Mouse (Mus musculus): ENCODE measurements around the gene March4. TPM values are rescaled to one million over a fixed set of nuclear protein-coding genes. Genes with fewer than 3 reads are reported as not detected.

March4 gene
- polyA plus RNA-seq, 1 experiment, result 0.33 TPM

- no peaks in the 10 kb centered on the region for H3K36me3 ChIP-seq (ENCODE audit: control insufficient read depth, insufficient read depth, low read length)
- TF ChIP-seq CTCF (IDR thresholded peaks at IDR 0.05; ENCODE audit: control insufficient read depth, insufficient read depth, insufficient replicate concordance, low read depth, low read length) (no peak), POLR2A (IDR thresholded peaks at IDR 0.05; ENCODE audit: control insufficient read depth, low read depth, low read length) (no peak)
- H3K4me1 ChIP-seq (ENCODE audit: control insufficient read depth, insufficient read depth, low read length), result no peaks in the 10 kb centered on the region
- no peak overlapping the region for H3K4me3 ChIP-seq (ENCODE audit: control insufficient read depth, low read depth, low read length)
- H3K27ac ChIP-seq (ENCODE audit: control insufficient read depth, insufficient read depth, low read depth, low read length), result no peak overlapping the region
- no peaks in the 10 kb centered on the region for H3K27me3 ChIP-seq (ENCODE audit: control insufficient read depth, insufficient read depth, low read length)
Observed at GRCm38 (mm10) chr1:72468466-72469003, 68.2 kb downstream of the March4 start.

GRCm38 (mm10) chr1:72464926-72465583 is 71.7 kb downstream of the March4 start:
- Histone ChIP-seq H3K27me3 (ENCODE audit: control insufficient read depth, insufficient read depth, low read length) (no peaks in the 10 kb centered on the region), H3K4me1 (ENCODE audit: control insufficient read depth, insufficient read depth, low read length) (no peaks in the 10 kb centered on the region), H3K4me3 (ENCODE audit: control insufficient read depth, low read depth, low read length) (no peak overlapping the region), H3K27ac (ENCODE audit: control insufficient read depth, insufficient read depth, low read depth, low read length) (no peak overlapping the region), H3K36me3 (ENCODE audit: control insufficient read depth, insufficient read depth, low read length) (no peaks in the 10 kb centered on the region)
- TF ChIP-seq CTCF (IDR thresholded peaks at IDR 0.05; ENCODE audit: control insufficient read depth, insufficient read depth, insufficient replicate concordance, low read depth, low read length) (no peak), POLR2A (IDR thresholded peaks at IDR 0.05; ENCODE audit: control insufficient read depth, low read depth, low read length) (no peak)

GRCm38 (mm10) chr1:72462516-72462915 is 74.2 kb downstream of the March4 start:
- TF ChIP-seq CTCF (IDR thresholded peaks at IDR 0.05; ENCODE audit: control insufficient read depth, insufficient read depth, insufficient replicate concordance, low read depth, low read length) (no peak), POLR2A (IDR thresholded peaks at IDR 0.05; ENCODE audit: control insufficient read depth, low read depth, low read length) (no peak)
- Histone ChIP-seq H3K27ac (ENCODE audit: control insufficient read depth, insufficient read depth, low read depth, low read length) (no peak overlapping the region), H3K27me3 (ENCODE audit: control insufficient read depth, insufficient read depth, low read length) (no peaks in the 10 kb centered on the region)

GRCm38 (mm10) chr1:72457652-72458051 is 79.1 kb downstream of the March4 start:
- Histone ChIP-seq H3K4me3 (ENCODE audit: control insufficient read depth, low read depth, low read length) (no peak overlapping the region), H3K27me3 (ENCODE audit: control insufficient read depth, insufficient read depth, low read length) (no peaks in the 10 kb centered on the region), H3K36me3 (ENCODE audit: control insufficient read depth, insufficient read depth, low read length) (no peaks in the 10 kb centered on the region), H3K27ac (ENCODE audit: control insufficient read depth, insufficient read depth, low read depth, low read length) (no peak overlapping the region), H3K4me1 (ENCODE audit: control insufficient read depth, insufficient read depth, low read length) (no peaks in the 10 kb centered on the region)
- no peak for TF ChIP-seq CTCF (IDR thresholded peaks at IDR 0.05; ENCODE audit: control insufficient read depth, insufficient read depth, insufficient replicate concordance, low read depth, low read length)
- TF ChIP-seq POLR2A (IDR thresholded peaks at IDR 0.05; ENCODE audit: control insufficient read depth, low read depth, low read length), result no peak

More at GRCm38 (mm10) chr1:72462516-72462915, 74.2 kb downstream of the March4 start:
- Histone ChIP-seq H3K4me3 (ENCODE audit: control insufficient read depth, low read depth, low read length) (no peak overlapping the region), H3K4me1 (ENCODE audit: control insufficient read depth, insufficient read depth, low read length) (no peaks in the 10 kb centered on the region), H3K36me3 (ENCODE audit: control insufficient read depth, insufficient read depth, low read length) (no peaks in the 10 kb centered on the region)

- no peaks in the 10 kb centered on the region for H3K4me1 ChIP-seq (ENCODE audit: control insufficient read depth, insufficient read depth, low read length)
- H3K4me3 ChIP-seq (ENCODE audit: control insufficient read depth, low read depth, low read length), result no peak overlapping the region
- H3K36me3 ChIP-seq (ENCODE audit: control insufficient read depth, insufficient read depth, low read length), result no peaks in the 10 kb centered on the region
- H3K27me3 ChIP-seq (ENCODE audit: control insufficient read depth, insufficient read depth, low read length), result no peaks in the 10 kb centered on the region
- no peak overlapping the region for H3K27ac ChIP-seq (ENCODE audit: control insufficient read depth, insufficient read depth, low read depth, low read length)
- TF ChIP-seq POLR2A (IDR thresholded peaks at IDR 0.05; ENCODE audit: control insufficient read depth, low read depth, low read length) (no peak), CTCF (IDR thresholded peaks at IDR 0.05; ENCODE audit: control insufficient read depth, insufficient read depth, insufficient replicate concordance, low read depth, low read length) (no peak)
Observed at GRCm38 (mm10) chr1:72455923-72456322, 80.8 kb downstream of the March4 start.

- Histone ChIP-seq H3K36me3 (ENCODE audit: control insufficient read depth, insufficient read depth, low read length) (no peaks in the 10 kb centered on the region), H3K4me3 (ENCODE audit: control insufficient read depth, low read depth, low read length) (no peak overlapping the region), H3K4me1 (ENCODE audit: control insufficient read depth, insufficient read depth, low read length) (no peaks in the 10 kb centered on the region), H3K27me3 (ENCODE audit: control insufficient read depth, insufficient read depth, low read length) (no peaks in the 10 kb centered on the region), H3K27ac (ENCODE audit: control insufficient read depth, insufficient read depth, low read depth, low read length) (no peak overlapping the region)
- TF ChIP-seq POLR2A (IDR thresholded peaks at IDR 0.05; ENCODE audit: control insufficient read depth, low read depth, low read length) (no peak), CTCF (IDR thresholded peaks at IDR 0.05; ENCODE audit: control insufficient read depth, insufficient read depth, insufficient replicate concordance, low read depth, low read length) (no peak)
Observed at GRCm38 (mm10) chr1:72454733-72455201, 82.0 kb downstream of the March4 start.

- Histone ChIP-seq H3K4me3 (ENCODE audit: control insufficient read depth, low read depth, low read length) (no peak overlapping the region), H3K36me3 (ENCODE audit: control insufficient read depth, insufficient read depth, low read length) (no peaks in the 10 kb centered on the region), H3K27ac (ENCODE audit: control insufficient read depth, insufficient read depth, low read depth, low read length) (no peak overlapping the region), H3K4me1 (ENCODE audit: control insufficient read depth, insufficient read depth, low read length) (no peaks in the 10 kb centered on the region), H3K27me3 (ENCODE audit: control insufficient read depth, insufficient read depth, low read length) (no peaks in the 10 kb centered on the region)
- TF ChIP-seq CTCF (IDR thresholded peaks at IDR 0.05; ENCODE audit: control insufficient read depth, insufficient read depth, insufficient replicate concordance, low read depth, low read length), result no peak
- TF ChIP-seq POLR2A (IDR thresholded peaks at IDR 0.05; ENCODE audit: control insufficient read depth, low read depth, low read length), result no peak
Observed at GRCm38 (mm10) chr1:72452839-72453238, 83.9 kb downstream of the March4 start.

All from testis, adult 2 months (tissue).